Mouse (Mus musculus) brain, embryonic 14.5 days (tissue): ENCODE data around the gene Gm48551.

Source experiments
- CTCF ChIP-seq: fragments of 200-500 bp; IDR thresholded peaks from 2 replicates; pipeline ENCODE4 v1.5.1; 2012; ENCODE audit warnings: inconsistent platforms, mild to moderate bottlenecking, moderate library complexity, borderline replicate concordance; ENCODE audit not compliant: insufficient read depth, insufficient read length; ENCODE audit errors: extremely low read depth
- POLR2A ChIP-seq: fragments of 200-500 bp; IDR thresholded peaks from 2 replicates; pipeline ENCODE4 v1.6.1; 2012; ENCODE audit warnings: mild to moderate bottlenecking, inconsistent platforms, borderline replicate concordance; ENCODE audit not compliant: poor library complexity, insufficient read depth, insufficient read length, severe bottlenecking; ENCODE audit errors: extremely low read depth

GRCm38 (mm10) chr10:81349146-81349545, 35.1 kb upstream of the Gm48551 start:
- TF ChIP-seq POLR2A, result no peak
- no peak for TF ChIP-seq CTCF
